Mouse (Mus musculus): ENCODE results near the gene Prkar2b.
"Not testable (repeated sequence)": the region's sequence is repeated elsewhere in the genome, so short reads cannot be mapped to it uniquely, and the experiment has no call there.

The Prkar2b gene

DNA sequence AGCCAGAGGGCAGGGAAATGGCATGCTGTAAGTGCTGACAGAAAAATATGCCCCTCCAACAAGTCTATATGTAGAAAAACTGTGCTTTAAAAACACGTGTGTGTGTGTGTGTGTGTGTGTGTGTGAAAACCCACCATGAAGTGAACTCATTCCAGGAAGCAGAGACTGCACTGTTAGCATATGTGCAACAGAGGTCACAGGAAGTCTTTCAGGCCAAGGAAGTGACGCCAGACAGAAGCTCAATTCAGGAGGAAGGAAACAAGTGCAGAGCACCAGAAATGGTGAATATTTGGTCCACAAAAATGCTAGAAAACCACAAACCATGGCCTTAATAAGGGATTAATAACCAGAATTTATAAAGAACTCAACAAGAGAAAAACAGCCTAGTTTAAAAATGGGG lies 48.9 kb downstream of the Prkar2b start:
- in situ Hi-C loops (cut with MboI, MseI): no loop called here

- in situ Hi-C loops (cut with MboI, MseI): no loop called here
Observed at GRCm38 (mm10) chr12:32011128-32011527, 50.0 kb downstream of the Prkar2b start.

- in situ Hi-C loops (cut with MboI, MseI): not testable (repeated sequence)
Observed at GRCm38 (mm10) chr12:32009985-32010369, 51.1 kb downstream of the Prkar2b start.

DNA sequence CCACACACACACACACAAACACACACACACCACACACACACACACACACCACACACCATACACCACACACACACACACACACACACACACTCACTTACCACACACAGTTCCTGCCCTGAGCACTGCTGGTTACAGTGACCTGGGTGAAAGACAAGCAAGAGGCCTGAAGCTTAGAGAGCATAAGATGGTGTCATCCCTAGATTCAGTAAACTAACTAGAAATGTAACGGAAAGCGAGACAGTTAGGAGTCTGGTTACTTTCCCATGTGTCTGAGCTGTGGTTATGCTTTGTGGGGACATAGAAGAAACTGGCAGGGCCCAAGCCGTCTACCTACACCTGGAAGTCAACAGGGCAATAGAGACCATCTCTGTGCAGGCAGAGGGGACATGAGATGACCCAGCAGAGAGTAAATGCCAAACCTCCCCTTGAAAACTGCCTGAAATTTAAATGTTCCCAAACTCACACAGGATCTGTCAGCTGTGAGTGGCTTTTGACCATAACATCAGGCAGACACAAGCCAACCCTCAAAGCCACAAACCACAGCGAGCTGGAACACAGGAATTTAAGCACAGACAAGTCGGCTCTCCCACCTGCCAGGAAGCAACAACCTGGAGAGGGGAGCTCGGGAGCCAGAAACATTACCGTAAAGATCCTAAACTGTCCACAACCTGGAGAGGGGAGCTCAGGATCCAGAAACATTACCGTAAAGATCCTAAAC lies 51.7 kb downstream of the Prkar2b start:
- in situ Hi-C loops (cut with MboI, MseI): no loop called here

- in situ Hi-C loops (cut with MboI, MseI): no loop called here
Observed at GRCm38 (mm10) chr12:32008728-32009127, 52.4 kb downstream of the Prkar2b start.

- in situ Hi-C loops (cut with MboI, MseI): no loop called here
Observed at GRCm38 (mm10) chr12:32007646-32008045, 53.5 kb downstream of the Prkar2b start.

DNA sequence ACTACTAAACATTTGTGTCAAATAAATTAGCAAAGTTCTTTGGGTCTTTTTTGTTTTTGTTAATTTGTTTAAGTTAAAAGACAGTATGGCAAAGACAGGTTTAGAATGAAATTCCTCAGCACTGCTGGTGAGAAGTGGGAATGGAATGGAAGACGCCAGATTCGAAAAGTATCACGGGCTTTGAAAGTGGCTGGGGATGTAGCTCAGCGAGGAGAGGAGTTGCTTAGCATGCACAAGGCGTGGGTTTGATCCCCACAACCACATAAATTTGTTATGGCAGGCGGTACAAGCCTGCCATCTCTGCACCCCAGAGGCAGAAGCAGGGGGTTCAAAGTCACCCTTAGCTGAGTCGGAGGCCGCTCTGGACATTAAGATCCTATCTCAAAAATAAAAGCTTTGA lies 54.1 kb downstream of the Prkar2b start:
- in situ Hi-C loops (cut with MboI, MseI): no loop called here

DNA sequence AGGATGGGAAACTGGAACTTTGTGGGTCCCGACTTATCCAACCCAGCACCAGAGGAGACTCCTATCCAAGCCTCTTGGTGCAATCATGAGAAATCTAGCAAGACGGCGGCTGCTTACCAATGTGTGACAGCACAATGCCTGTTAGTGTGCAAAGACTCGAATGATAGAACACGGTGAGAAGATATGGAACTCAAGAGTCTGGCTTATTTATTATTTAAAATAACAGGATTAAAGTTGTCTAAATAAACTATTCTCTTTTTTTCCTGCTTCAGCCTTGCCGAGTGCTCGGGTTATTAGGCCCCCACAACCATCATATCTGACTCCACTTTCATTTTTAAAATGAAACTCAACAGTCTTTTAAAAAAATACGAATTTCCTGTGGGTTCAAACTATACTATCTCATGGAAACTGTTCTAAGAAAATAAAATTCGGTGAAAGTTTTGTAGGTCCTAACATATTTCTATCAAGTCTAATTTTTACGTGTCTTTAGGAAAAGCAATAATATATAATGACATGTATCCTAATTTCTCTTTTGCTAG lies 54.6 kb downstream of the Prkar2b start:
- in situ Hi-C loops (cut with MboI, MseI): no loop called here

GRCm38 (mm10) chr12:32000464-32000863 lies 60.6 kb downstream of the Prkar2b start:
- in situ Hi-C loops (cut with MboI, MseI): no loop called here

DNA sequence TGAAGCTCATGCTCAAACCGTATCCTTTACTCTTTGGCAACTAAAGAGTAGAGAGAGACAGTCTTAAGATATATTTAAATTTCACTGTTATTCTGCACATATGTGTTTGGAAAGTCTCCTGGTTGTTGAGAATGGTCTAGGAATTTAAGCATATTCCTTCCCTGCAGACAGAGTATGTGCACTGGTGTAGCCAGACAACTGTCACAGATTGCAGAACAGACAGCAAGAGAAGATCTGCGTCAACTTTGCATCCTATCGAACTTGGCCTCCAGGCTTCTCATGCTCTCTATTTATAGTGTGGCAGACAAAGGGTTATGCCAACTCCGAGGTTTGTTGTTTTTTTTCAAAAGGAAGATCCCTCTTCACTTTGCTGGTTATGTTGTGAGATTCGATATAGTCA lies 62.4 kb downstream of the Prkar2b start:
- in situ Hi-C loops (cut with MboI, MseI): no loop called here

- in situ Hi-C loops (cut with MboI, MseI): no loop called here
Observed at GRCm38 (mm10) chr12:31997328-31997878, 63.7 kb downstream of the Prkar2b start.

DNA sequence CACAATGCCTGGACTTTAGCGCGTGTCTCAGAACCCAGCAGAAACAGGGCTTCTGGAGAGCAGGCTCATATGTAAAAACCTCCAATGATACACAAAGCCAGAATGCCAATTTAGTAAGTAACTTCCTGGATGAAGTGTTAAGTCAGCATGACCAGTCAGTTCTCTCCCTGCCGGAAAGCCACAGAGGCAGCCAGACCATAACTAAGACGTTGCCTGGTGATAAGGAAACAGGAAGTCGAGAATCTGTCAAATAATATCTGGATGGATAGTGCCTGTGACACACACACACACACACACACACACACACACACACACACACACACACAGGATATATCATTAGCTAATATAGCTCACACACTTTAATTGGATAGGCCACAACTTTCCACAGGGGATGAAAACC lies 64.2 kb downstream of the Prkar2b start:
- in situ Hi-C loops (cut with MboI, MseI): no loop called here

DNA sequence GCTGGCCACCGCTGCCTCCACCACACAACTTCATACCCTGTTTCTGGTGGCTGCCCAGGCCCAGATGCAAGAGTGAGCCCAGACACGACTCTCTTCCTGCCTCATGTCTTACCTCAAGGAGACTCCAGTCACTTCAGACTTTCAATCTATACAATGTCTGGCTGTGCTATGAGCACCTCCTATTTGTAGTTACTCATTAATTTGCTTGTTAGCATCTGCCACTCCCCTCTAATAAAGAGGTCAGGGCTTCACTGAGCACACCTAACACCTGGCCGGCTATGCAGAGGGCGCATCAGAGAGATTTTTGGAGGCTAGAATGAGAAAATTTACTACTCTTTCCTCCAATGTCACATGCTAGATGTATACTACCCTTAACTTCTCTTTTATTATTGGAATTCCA lies 70.5 kb downstream of the Prkar2b start:
- in situ Hi-C loops (cut with MboI, MseI): no loop called here

- in situ Hi-C loops (cut with MboI, MseI): no loop called here
Observed at GRCm38 (mm10) chr12:31989726-31990125, 71.4 kb downstream of the Prkar2b start.

- in situ Hi-C loops (cut with MboI, MseI): no loop called here
Observed at GRCm38 (mm10) chr12:31986463-31986862, 74.6 kb downstream of the Prkar2b start.

DNA sequence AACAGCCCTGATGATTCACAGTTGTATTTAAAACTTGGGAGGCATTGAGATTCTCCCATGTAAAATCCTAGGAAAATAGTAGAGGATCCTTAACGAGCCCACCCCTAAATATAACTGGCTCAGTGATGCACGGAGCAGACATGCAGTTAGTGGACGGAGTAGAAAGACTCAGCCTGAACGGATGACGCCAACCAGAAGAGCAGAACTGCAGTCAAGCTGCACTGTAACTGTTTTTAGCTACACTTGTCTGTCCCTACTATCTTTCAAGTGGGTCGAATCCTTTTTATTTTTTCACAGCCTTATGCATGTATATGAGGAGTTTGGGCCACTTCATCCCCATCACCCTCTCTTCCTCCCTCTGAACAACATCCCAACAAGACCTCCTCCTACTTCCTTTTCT lies 75.4 kb downstream of the Prkar2b start:
- in situ Hi-C loops (cut with MboI, MseI): no loop called here

GRCm38 (mm10) chr12:31984664-31985063 lies 76.4 kb downstream of the Prkar2b start:
- in situ Hi-C loops (cut with MboI, MseI): no loop called here

GRCm38 (mm10) chr12:31984206-31984605 lies 76.9 kb downstream of the Prkar2b start:
- in situ Hi-C loops (cut with MboI, MseI): no loop called here

DNA sequence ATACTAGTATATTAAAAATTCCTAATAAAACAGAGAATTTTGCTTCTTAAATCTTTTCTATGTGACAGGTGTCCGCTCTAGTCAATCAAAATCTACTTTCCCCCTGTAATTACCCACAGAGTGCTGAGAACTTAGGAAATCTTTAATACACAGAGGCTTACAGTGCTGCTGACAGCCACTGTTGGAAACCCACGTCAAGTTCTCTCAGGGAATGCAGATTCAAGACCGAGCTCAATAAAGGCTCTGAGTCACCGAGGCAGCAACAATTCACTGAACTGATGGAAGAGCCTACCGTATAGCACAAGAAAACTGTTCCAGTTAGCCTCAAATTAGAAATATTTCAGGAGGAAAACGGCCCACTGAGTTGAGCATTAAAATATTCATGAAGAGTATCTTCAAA lies 77.3 kb downstream of the Prkar2b start:
- in situ Hi-C loops (cut with MboI, MseI): no loop called here

DNA sequence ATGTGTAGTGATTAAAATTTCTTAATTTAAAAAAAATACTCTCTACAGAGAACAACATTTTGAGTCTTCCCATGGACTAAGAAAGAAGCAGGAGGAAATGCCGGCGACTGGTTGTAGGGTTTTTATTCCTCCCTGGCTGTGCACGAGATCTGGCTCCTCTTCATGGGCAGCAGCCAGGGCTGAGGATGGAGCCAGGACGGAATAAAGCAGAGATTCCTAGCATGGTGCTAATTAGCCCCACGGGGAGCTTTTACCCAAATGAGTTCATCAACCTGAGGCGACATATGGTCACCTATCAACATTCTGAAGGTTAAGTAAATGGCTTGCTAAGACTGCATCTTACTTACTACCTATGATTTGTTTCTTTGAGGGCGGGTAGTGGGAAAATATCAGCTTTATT lies 77.9 kb downstream of the Prkar2b start:
- in situ Hi-C loops (cut with MboI, MseI): no loop called here

GRCm38 (mm10) chr12:31977613-31978195 lies 83.4 kb downstream of the Prkar2b start:
- in situ Hi-C loops (cut with MboI, MseI): no loop called here

DNA sequence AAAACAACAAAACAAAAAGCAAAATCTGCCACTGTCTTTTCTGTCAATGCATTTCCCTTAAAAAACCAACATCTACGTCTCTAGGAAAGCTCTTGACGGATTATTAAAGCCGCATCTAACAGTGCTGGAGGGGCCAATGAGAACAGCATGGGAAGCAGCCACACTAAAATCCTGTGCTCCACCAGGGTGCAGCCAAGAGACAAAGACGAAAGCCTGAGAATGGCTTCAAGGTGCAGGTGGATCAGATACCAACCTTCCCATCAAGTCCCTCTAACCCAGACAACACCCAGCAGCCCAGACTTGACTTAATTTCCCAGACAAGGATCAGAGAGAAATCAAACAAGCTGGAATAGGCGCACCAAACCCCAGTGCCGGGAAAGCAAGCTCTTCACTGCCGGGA lies 84.6 kb downstream of the Prkar2b start:
- in situ Hi-C loops (cut with MboI, MseI): no loop called here

Data from T-helper 17 cell (primary cell).